Mouse (Mus musculus): ENCODE results near the gene Trim27. TPM values are rescaled to one million over a fixed set of nuclear protein-coding genes. Genes with fewer than 3 reads are reported as not detected.

Gene Trim27
- polyA plus RNA-seq, 1 experiment from 2014 or later, result 148 TPM

- H3K27ac ChIP-seq (replicated peaks; ENCODE audit: low read depth, low read length), result no peak overlapping the region; the same call in 1 of the 2 replicates
- 63% methylated on average over 5 of the region's 5 CpGs for WGBS
- peak; percentile 28 for DNase-seq (ENCODE audit: low spot score)
Measured at GRCm38 (mm10) chr13:21177657-21178056, 1.6 kb upstream of the Trim27 start.

GRCm38 (mm10) chr13:21178364-21178763 lies 881 bp upstream of the Trim27 start:
- no peak for ATAC-seq (replicated peaks; ENCODE audit: insufficient number of reproducible peaks, low FRiP score, low TSS enrichment, low read depth)
- Histone ChIP-seq H3K9ac (replicated peaks; ENCODE audit: low read length) (no peak overlapping the region), H3K4me3 (ENCODE audit: low read depth, low read length) (no peak overlapping the region), H3K36me3 (replicated peaks; ENCODE audit: control insufficient read depth, insufficient read depth, low read depth, low read length) (no peaks in the 10 kb centered on the region; the same call in 1 of the 2 replicates), H3K27ac (replicated peaks; ENCODE audit: low read depth, low read length) (no peak overlapping the region), H3K4me1 (ENCODE audit: control insufficient read depth, insufficient read depth, low read length) (peaks cover 4% of the 10 kb centered on the region; the same call in 1 of the 2 replicates), H3K27me3 (ENCODE audit: control insufficient read depth, insufficient read depth, low read length) (no peaks in the 10 kb centered on the region), H3K4me2 (ENCODE audit: low read depth, low read length) (no peak overlapping the region), H3K9me3 (replicated peaks; ENCODE audit: control insufficient read depth, low read length) (no peaks in the 10 kb centered on the region)
- no peak for DNase-seq (ENCODE audit: low spot score)
- WGBS, result 77% methylated on average over 5 of the region's 5 CpGs

More at GRCm38 (mm10) chr13:21177657-21178056, 1.6 kb upstream of the Trim27 start:
- ATAC-seq (replicated peaks; ENCODE audit: insufficient number of reproducible peaks, low FRiP score, low TSS enrichment, low read depth), result no peak
- Histone ChIP-seq H3K9ac (replicated peaks; ENCODE audit: low read length) (no peak overlapping the region), H3K4me2 (ENCODE audit: low read depth, low read length) (no peak overlapping the region), H3K9me3 (replicated peaks; ENCODE audit: control insufficient read depth, low read length) (no peaks in the 10 kb centered on the region), H3K4me1 (ENCODE audit: control insufficient read depth, insufficient read depth, low read length) (peaks cover 4% of the 10 kb centered on the region; the same call in 1 of the 2 replicates), H3K36me3 (replicated peaks; ENCODE audit: control insufficient read depth, insufficient read depth, low read depth, low read length) (no peaks in the 10 kb centered on the region; the same call in 1 of the 2 replicates), H3K27me3 (ENCODE audit: control insufficient read depth, insufficient read depth, low read length) (no peaks in the 10 kb centered on the region), H3K4me3 (ENCODE audit: low read depth, low read length) (no peak overlapping the region)

GRCm38 (mm10) chr13:21179724-21180550 lies 692 bp downstream of the Trim27 start:
- peak; percentile 91 for DNase-seq (ENCODE audit: low spot score)
- H3K27ac ChIP-seq (replicated peaks; ENCODE audit: low read depth, low read length), result peak overlapping the region; percentile 94

GRCm38 (mm10) chr13:21180551-21181530 lies 1.6 kb downstream of the Trim27 start:
- peaks cover 4% of the 10 kb centered on the region; the same call in 1 of the 2 replicates for H3K4me1 ChIP-seq (ENCODE audit: control insufficient read depth, insufficient read depth, low read length)
- H3K4me2 ChIP-seq (ENCODE audit: low read depth, low read length), result peak overlapping the region; percentile 81
- under 1% methylated on average over 70 of the region's 71 CpGs for WGBS
- peak overlapping the region; percentile 95 for H3K9ac ChIP-seq (replicated peaks; ENCODE audit: low read length)
- peaks cover 12% of the 10 kb centered on the region for H3K36me3 ChIP-seq (replicated peaks; ENCODE audit: control insufficient read depth, insufficient read depth, low read depth, low read length)
- no peaks in the 10 kb centered on the region for H3K9me3 ChIP-seq (replicated peaks; ENCODE audit: control insufficient read depth, low read length)
- peak; percentile 74 for DNase-seq (ENCODE audit: low spot score)
- ATAC-seq (replicated peaks; ENCODE audit: insufficient number of reproducible peaks, low FRiP score, low TSS enrichment, low read depth), result peak; percentile 63
- no peaks in the 10 kb centered on the region for H3K27me3 ChIP-seq (ENCODE audit: control insufficient read depth, insufficient read depth, low read length)
- H3K27ac ChIP-seq (replicated peaks; ENCODE audit: low read depth, low read length), result peak overlapping the region; percentile 94
- H3K4me3 ChIP-seq (ENCODE audit: low read depth, low read length), result peak overlapping the region; percentile 100

More at GRCm38 (mm10) chr13:21179724-21180550, 692 bp downstream of the Trim27 start:
- Histone ChIP-seq H3K4me3 (ENCODE audit: low read depth, low read length) (peak overlapping the region; percentile 100), H3K9me3 (replicated peaks; ENCODE audit: control insufficient read depth, low read length) (no peaks in the 10 kb centered on the region), H3K4me1 (ENCODE audit: control insufficient read depth, insufficient read depth, low read length) (peaks cover 4% of the 10 kb centered on the region; the same call in 1 of the 2 replicates), H3K4me2 (ENCODE audit: low read depth, low read length) (peak overlapping the region; percentile 81), H3K27me3 (ENCODE audit: control insufficient read depth, insufficient read depth, low read length) (no peaks in the 10 kb centered on the region), H3K36me3 (replicated peaks; ENCODE audit: control insufficient read depth, insufficient read depth, low read depth, low read length) (peaks cover 6% of the 10 kb centered on the region), H3K9ac (replicated peaks; ENCODE audit: low read length) (peak overlapping the region; percentile 95)
- under 1% methylated on average over 78 of the region's 80 CpGs for WGBS
- peak; percentile 96 for ATAC-seq (replicated peaks; ENCODE audit: insufficient number of reproducible peaks, low FRiP score, low TSS enrichment, low read depth)

- ATAC-seq (replicated peaks; ENCODE audit: insufficient number of reproducible peaks, low FRiP score, low TSS enrichment, low read depth), result no peak
Measured at GRCm38 (mm10) chr13:21181996-21182395, 2.8 kb downstream of the Trim27 start.

GRCm38 (mm10) chr13:21183066-21183465 lies 3.8 kb downstream of the Trim27 start:
- Histone ChIP-seq H3K27ac (replicated peaks; ENCODE audit: low read depth, low read length) (no peak overlapping the region), H3K4me2 (ENCODE audit: low read depth, low read length) (no peak overlapping the region), H3K9me3 (replicated peaks; ENCODE audit: control insufficient read depth, low read length) (no peaks in the 10 kb centered on the region), H3K4me1 (ENCODE audit: control insufficient read depth, insufficient read depth, low read length) (peaks cover 4% of the 10 kb centered on the region; the same call in 1 of the 2 replicates), H3K4me3 (ENCODE audit: low read depth, low read length) (no peak overlapping the region), H3K36me3 (replicated peaks; ENCODE audit: control insufficient read depth, insufficient read depth, low read depth, low read length) (peaks cover 19% of the 10 kb centered on the region), H3K9ac (replicated peaks; ENCODE audit: low read length) (no peak overlapping the region; the same call in 1 of the 2 replicates), H3K27me3 (ENCODE audit: control insufficient read depth, insufficient read depth, low read length) (no peaks in the 10 kb centered on the region)
- DNase-seq (ENCODE audit: low spot score), result no peak
- ATAC-seq (replicated peaks; ENCODE audit: insufficient number of reproducible peaks, low FRiP score, low TSS enrichment, low read depth), result no peak
- WGBS, result 94% methylated on average over 6 of the region's 6 CpGs

More at GRCm38 (mm10) chr13:21181996-21182395, 2.8 kb downstream of the Trim27 start:
- Histone ChIP-seq H3K27ac (replicated peaks; ENCODE audit: low read depth, low read length) (no peak overlapping the region), H3K36me3 (replicated peaks; ENCODE audit: control insufficient read depth, insufficient read depth, low read depth, low read length) (peaks cover 16% of the 10 kb centered on the region), H3K4me3 (ENCODE audit: low read depth, low read length) (peak overlapping the region; percentile 100), H3K4me2 (ENCODE audit: low read depth, low read length) (peak overlapping the region; percentile 81), H3K9me3 (replicated peaks; ENCODE audit: control insufficient read depth, low read length) (no peaks in the 10 kb centered on the region), H3K27me3 (ENCODE audit: control insufficient read depth, insufficient read depth, low read length) (no peaks in the 10 kb centered on the region), H3K9ac (replicated peaks; ENCODE audit: low read length) (peak overlapping the region; percentile 41; the same call in 1 of the 2 replicates), H3K4me1 (ENCODE audit: control insufficient read depth, insufficient read depth, low read length) (peaks cover 4% of the 10 kb centered on the region; the same call in 1 of the 2 replicates)
- DNase-seq (ENCODE audit: low spot score), result no peak
- WGBS, result 75% methylated on average over 7 of the region's 7 CpGs

GRCm38 (mm10) chr13:21183661-21184060 lies 4.4 kb downstream of the Trim27 start:
- H3K4me2 ChIP-seq (ENCODE audit: low read depth, low read length), result no peak overlapping the region
- H3K9ac ChIP-seq (replicated peaks; ENCODE audit: low read length), result no peak overlapping the region
- peaks cover 4% of the 10 kb centered on the region; the same call in 1 of the 2 replicates for H3K4me1 ChIP-seq (ENCODE audit: control insufficient read depth, insufficient read depth, low read length)
- WGBS, result 90% methylated on average over 7 of the region's 7 CpGs
- H3K4me3 ChIP-seq (ENCODE audit: low read depth, low read length), result no peak overlapping the region
- H3K27ac ChIP-seq (replicated peaks; ENCODE audit: low read depth, low read length), result no peak overlapping the region
- no peaks in the 10 kb centered on the region for H3K9me3 ChIP-seq (replicated peaks; ENCODE audit: control insufficient read depth, low read length)
- no peak for DNase-seq (ENCODE audit: low spot score)
- no peaks in the 10 kb centered on the region for H3K27me3 ChIP-seq (ENCODE audit: control insufficient read depth, insufficient read depth, low read length)
- no peak for ATAC-seq (replicated peaks; ENCODE audit: insufficient number of reproducible peaks, low FRiP score, low TSS enrichment, low read depth)
- H3K36me3 ChIP-seq (replicated peaks; ENCODE audit: control insufficient read depth, insufficient read depth, low read depth, low read length), result peaks cover 23% of the 10 kb centered on the region
